Mouse (Mus musculus): Measurements from ENCODE around the gene Wdr4. TPM values are rescaled to one million over a fixed set of nuclear protein-coding genes. Genes with fewer than 3 reads are reported as not detected.
"Not testable (repeated sequence)": the region's sequence is repeated elsewhere in the genome, so short reads cannot be mapped to it uniquely, and the experiment has no call there.

Gene Wdr4
- polyA plus RNA-seq, 1 experiment from 2014 or later, result 43.7 TPM

DNA sequence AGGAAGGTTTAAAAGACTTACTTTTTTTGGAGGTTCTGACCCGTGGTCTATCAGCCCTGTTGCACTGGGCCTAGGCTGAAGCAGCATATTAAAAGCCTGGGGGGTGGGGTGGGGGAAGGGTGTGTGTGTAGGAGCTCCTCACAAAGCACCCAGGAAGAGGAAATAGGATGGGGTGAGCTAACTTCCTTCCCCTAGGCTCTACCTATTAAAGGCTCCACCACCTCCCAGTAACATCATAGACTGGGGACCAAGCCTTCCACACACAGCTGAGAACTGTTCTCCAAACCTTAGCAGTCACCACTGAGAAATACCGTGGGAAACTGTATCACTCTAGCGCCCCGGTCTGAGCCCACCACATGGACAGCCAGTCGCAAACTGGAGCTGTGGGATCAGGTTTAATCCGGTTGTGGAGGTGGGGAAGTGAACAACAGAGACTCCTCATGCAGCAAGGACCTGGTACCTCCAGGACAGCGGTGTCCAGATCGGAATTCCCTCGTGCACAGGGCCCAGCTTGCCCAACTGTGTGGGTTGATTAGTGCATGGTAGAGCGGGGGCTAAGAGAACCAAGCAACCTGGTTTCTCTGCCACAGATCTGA, 38.3 kb upstream of the Wdr4 start:
- Histone ChIP-seq H3K9me3 (replicated peaks; ENCODE audit: control insufficient read depth, low read length, poor library complexity, severe bottlenecking) (no peaks in the 10 kb centered on the region), H3K36me3 (ENCODE audit: control insufficient read depth, insufficient read depth, low read length) (no peaks in the 10 kb centered on the region), H3K27me3 (ENCODE audit: control insufficient read depth, insufficient read depth, low read depth, low read length) (no peaks in the 10 kb centered on the region), H3K4me2 (ENCODE audit: low read length) (no peak overlapping the region), H3K4me3 (ENCODE audit: low read depth, low read length) (no peak overlapping the region), H3K4me1 (ENCODE audit: control insufficient read depth, insufficient read depth, low read length) (peaks cover 4% of the 10 kb centered on the region; the same call in 1 of the 2 replicates), H3K27ac (ENCODE audit: low read length) (peak overlapping the region; percentile 48; the same call in 1 of the 2 replicates), H3K9ac (ENCODE audit: low read depth, low read length) (no peak overlapping the region)
- WGBS, result 75% methylated on average over 10 of the region's 10 CpGs
- no peak for ATAC-seq

DNA sequence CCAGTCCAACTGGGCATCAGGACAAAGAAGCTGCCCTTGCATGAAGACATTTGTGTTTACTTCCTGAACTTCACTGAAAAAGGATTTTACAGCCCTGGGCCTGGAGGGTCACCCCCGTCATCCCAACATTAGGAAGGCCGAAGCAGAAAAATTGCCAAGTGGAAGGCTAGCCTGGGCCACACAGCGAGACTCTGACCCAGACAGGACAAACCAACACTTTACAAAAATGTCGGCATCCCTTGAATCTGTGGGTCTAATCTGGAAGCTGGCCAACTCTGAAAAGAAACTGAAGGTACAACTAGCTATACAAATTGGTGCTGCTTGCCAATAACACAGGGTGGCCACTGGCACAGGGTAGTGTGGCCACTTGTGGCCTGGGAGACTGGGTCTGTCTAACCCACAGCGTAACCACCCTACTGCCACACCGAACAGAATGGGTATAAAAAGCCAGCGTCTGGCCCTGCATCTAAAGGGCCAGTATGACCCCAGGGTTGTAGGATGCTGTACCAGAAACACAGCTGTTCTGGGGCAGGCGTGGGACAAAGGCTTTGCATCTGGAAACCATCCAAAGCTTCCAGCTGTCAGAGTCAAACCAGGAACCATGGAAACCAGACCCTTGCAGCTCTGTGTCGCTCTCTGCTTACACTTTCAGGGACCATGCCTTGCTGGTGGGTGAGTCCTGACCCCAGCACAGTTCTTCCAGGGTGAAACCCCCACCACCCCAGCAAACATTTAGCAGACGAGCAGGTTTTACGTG, 37.5 kb upstream of the Wdr4 start:
- Histone ChIP-seq H3K4me1 (ENCODE audit: control insufficient read depth, insufficient read depth, low read length) (peaks cover 4% of the 10 kb centered on the region; the same call in 1 of the 2 replicates), H3K9ac (ENCODE audit: low read depth, low read length) (no peak overlapping the region), H3K4me2 (ENCODE audit: low read length) (no peak overlapping the region), H3K4me3 (ENCODE audit: low read depth, low read length) (no peak overlapping the region), H3K27me3 (ENCODE audit: control insufficient read depth, insufficient read depth, low read depth, low read length) (no peaks in the 10 kb centered on the region), H3K36me3 (ENCODE audit: control insufficient read depth, insufficient read depth, low read length) (no peaks in the 10 kb centered on the region), H3K9me3 (replicated peaks; ENCODE audit: control insufficient read depth, low read length, poor library complexity, severe bottlenecking) (no peaks in the 10 kb centered on the region), H3K27ac (ENCODE audit: low read length) (peak overlapping the region; percentile 48)
- ATAC-seq, result peak; percentile 47
- 57% methylated on average over 11 of the region's 11 CpGs for WGBS

GRCm38 (mm10) chr17:31556253-31556652, 36.5 kb upstream of the Wdr4 start:
- Histone ChIP-seq H3K9ac (ENCODE audit: low read depth, low read length) (no peak overlapping the region), H3K4me3 (ENCODE audit: low read depth, low read length) (no peak overlapping the region), H3K27me3 (ENCODE audit: control insufficient read depth, insufficient read depth, low read depth, low read length) (no peaks in the 10 kb centered on the region), H3K36me3 (ENCODE audit: control insufficient read depth, insufficient read depth, low read length) (no peaks in the 10 kb centered on the region), H3K9me3 (replicated peaks; ENCODE audit: control insufficient read depth, low read length, poor library complexity, severe bottlenecking) (no peaks in the 10 kb centered on the region), H3K27ac (ENCODE audit: low read length) (no peak overlapping the region), H3K4me1 (ENCODE audit: control insufficient read depth, insufficient read depth, low read length) (peaks cover 4% of the 10 kb centered on the region; the same call in 1 of the 2 replicates), H3K4me2 (ENCODE audit: low read length) (no peak overlapping the region)
- WGBS, result 56% methylated on average over 4 of the region's 4 CpGs
- no peak for ATAC-seq

- H3K9me3 ChIP-seq (replicated peaks; ENCODE audit: control insufficient read depth, low read length, poor library complexity, severe bottlenecking); H3K9ac ChIP-seq (ENCODE audit: low read depth, low read length); ATAC-seq; H3K36me3 ChIP-seq (ENCODE audit: control insufficient read depth, insufficient read depth, low read length); H3K4me1 ChIP-seq (ENCODE audit: control insufficient read depth, insufficient read depth, low read length); H3K4me3 ChIP-seq (ENCODE audit: low read depth, low read length); H3K27me3 ChIP-seq (ENCODE audit: control insufficient read depth, insufficient read depth, low read depth, low read length); H3K27ac ChIP-seq (ENCODE audit: low read length); H3K4me2 ChIP-seq (ENCODE audit: low read length): not testable (repeated sequence)
- WGBS, result 96% methylated on average over 23 of the region's 23 CpGs
Observed at GRCm38 (mm10) chr17:31552601-31553000, 32.8 kb upstream of the Wdr4 start.

DNA sequence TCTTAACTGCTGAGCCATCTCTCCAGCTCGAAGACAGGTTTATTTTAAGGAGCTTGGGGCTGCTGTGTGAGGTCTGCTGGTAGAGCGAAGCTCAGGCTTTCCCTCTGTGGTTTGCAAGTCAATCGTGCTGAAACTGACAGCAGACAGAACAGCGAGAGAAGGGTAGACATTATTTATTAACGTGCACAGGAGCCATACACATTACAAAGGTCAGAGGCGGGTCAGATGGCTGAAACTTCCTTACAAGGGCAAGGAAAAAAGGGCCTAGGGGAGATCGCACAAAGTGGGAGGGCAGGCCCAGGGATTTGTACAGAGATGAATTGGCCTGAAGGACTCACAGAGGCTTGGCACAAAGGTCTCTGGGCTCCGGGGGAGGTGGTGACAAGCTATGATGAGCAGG, 29.6 kb upstream of the Wdr4 start:
- WGBS, result 69% methylated on average over 8 of the region's 8 CpGs
- Histone ChIP-seq H3K9ac (ENCODE audit: low read depth, low read length) (no peak overlapping the region), H3K27ac (ENCODE audit: low read length) (no peak overlapping the region), H3K36me3 (ENCODE audit: control insufficient read depth, insufficient read depth, low read length) (no peaks in the 10 kb centered on the region), H3K9me3 (replicated peaks; ENCODE audit: control insufficient read depth, low read length, poor library complexity, severe bottlenecking) (no peaks in the 10 kb centered on the region), H3K4me1 (ENCODE audit: control insufficient read depth, insufficient read depth, low read length) (no peaks in the 10 kb centered on the region), H3K4me2 (ENCODE audit: low read length) (no peak overlapping the region), H3K4me3 (ENCODE audit: low read depth, low read length) (no peak overlapping the region), H3K27me3 (ENCODE audit: control insufficient read depth, insufficient read depth, low read depth, low read length) (no peaks in the 10 kb centered on the region)
- ATAC-seq, result no peak

DNA sequence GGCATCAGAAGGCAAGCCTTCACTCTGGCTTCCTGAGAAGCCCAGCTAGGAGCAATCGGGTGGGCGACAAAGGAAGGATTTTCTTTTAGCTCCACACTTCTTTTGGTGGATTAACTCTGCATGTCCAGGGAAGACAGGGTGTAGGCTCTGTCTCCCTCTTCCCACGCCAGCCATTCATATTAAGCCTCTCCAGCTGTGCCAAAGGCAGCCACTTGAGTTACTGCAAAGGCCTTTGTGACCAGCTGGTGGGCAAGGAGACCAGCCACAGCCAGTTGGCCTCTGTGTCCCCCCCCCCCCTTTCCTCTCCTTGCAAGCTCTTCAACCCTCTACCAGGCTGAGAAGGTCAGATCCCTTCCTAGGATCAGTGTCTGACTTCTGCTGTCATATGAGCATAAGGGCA, 28.2 kb upstream of the Wdr4 start:
- no peaks in the 10 kb centered on the region for H3K9me3 ChIP-seq (replicated peaks; ENCODE audit: control insufficient read depth, low read length, poor library complexity, severe bottlenecking)
- H3K36me3 ChIP-seq (ENCODE audit: control insufficient read depth, insufficient read depth, low read length), result no peaks in the 10 kb centered on the region
- WGBS, result 25% methylated on average over 3 of the region's 3 CpGs
- no peak for ATAC-seq
- H3K27me3 ChIP-seq (ENCODE audit: control insufficient read depth, insufficient read depth, low read depth, low read length), result no peaks in the 10 kb centered on the region
- peak overlapping the region; percentile 26; the same call in 1 of the 2 replicates for H3K27ac ChIP-seq (ENCODE audit: low read length)
- no peak overlapping the region for H3K4me3 ChIP-seq (ENCODE audit: low read depth, low read length)
- H3K9ac ChIP-seq (ENCODE audit: low read depth, low read length), result no peak overlapping the region
- H3K4me2 ChIP-seq (ENCODE audit: low read length), result no peak overlapping the region
- H3K4me1 ChIP-seq (ENCODE audit: control insufficient read depth, insufficient read depth, low read length), result 0 out of 2 replicates have a peak, but pooled peaks cover 3% of the 10 kb centered on the region

GRCm38 (mm10) chr17:31546444-31547196, 26.8 kb upstream of the Wdr4 start:
- no peak overlapping the region for H3K9ac ChIP-seq (ENCODE audit: low read depth, low read length)
- WGBS, result 86% methylated on average over 9 of the region's 9 CpGs
- no peak overlapping the region for H3K27ac ChIP-seq (ENCODE audit: low read length)
- no peak overlapping the region for H3K4me3 ChIP-seq (ENCODE audit: low read depth, low read length)
- no peak for ATAC-seq
- no peak overlapping the region for H3K4me2 ChIP-seq (ENCODE audit: low read length)
- H3K9me3 ChIP-seq (replicated peaks; ENCODE audit: control insufficient read depth, low read length, poor library complexity, severe bottlenecking), result no peaks in the 10 kb centered on the region
- H3K27me3 ChIP-seq (ENCODE audit: control insufficient read depth, insufficient read depth, low read depth, low read length), result no peaks in the 10 kb centered on the region
- no peaks in the 10 kb centered on the region for H3K36me3 ChIP-seq (ENCODE audit: control insufficient read depth, insufficient read depth, low read length)
- peaks cover 4% of the 10 kb centered on the region; the same call in 1 of the 2 replicates for H3K4me1 ChIP-seq (ENCODE audit: control insufficient read depth, insufficient read depth, low read length)

DNA sequence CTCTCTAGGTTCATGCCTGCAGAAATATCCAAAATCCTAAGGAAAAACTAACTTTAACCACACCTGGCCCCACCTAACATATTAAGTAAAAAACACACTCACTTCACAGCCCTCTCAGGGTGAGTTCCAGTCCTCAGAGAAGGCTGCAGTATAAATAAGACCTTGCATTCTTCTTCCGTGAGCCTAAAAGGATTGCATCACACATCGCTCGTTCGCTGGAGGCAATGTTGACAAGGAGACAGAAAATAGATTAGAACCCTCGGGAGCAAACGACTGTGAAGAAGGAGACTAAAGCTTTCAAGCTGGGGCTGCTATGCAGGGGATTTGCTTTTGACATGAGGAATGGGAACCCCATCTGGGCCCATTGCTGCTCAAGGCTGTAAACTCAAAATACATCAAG, 23.8 kb upstream of the Wdr4 start:
- H3K27ac ChIP-seq (ENCODE audit: low read length), result no peak overlapping the region; the same call in 1 of the 2 replicates
- no peaks in the 10 kb centered on the region for H3K36me3 ChIP-seq (ENCODE audit: control insufficient read depth, insufficient read depth, low read length)
- no peaks in the 10 kb centered on the region for H3K27me3 ChIP-seq (ENCODE audit: control insufficient read depth, insufficient read depth, low read depth, low read length)
- H3K4me1 ChIP-seq (ENCODE audit: control insufficient read depth, insufficient read depth, low read length), result peaks cover 5% of the 10 kb centered on the region; the same call in 1 of the 2 replicates
- 26% methylated on average over 6 of the region's 6 CpGs for WGBS
- no peak overlapping the region for H3K4me3 ChIP-seq (ENCODE audit: low read depth, low read length)
- no peaks in the 10 kb centered on the region for H3K9me3 ChIP-seq (replicated peaks; ENCODE audit: control insufficient read depth, low read length, poor library complexity, severe bottlenecking)
- H3K4me2 ChIP-seq (ENCODE audit: low read length), result no peak overlapping the region
- no peak overlapping the region for H3K9ac ChIP-seq (ENCODE audit: low read depth, low read length)
- ATAC-seq, result no peak

DNA sequence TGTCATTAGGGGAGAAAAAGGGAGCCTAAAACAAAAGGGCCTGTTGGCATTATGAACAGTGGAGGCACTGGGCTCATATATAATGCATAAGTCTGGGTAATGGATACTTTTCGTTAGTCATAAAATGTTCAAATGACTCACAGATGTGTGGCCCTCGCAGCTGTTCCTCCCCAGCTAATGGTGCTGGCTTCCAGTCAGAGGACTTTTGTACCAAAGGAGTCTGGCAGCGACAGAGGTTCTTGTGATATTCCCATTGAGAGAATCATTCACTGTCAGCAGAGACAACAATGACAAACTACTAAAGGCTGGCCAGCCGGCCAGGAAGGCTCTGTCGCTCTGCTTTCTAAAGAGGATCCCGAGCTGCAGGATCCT, 21.7 kb upstream of the Wdr4 start:
- H3K27ac ChIP-seq (ENCODE audit: low read length), result peak overlapping the region; percentile 48
- H3K9me3 ChIP-seq (replicated peaks; ENCODE audit: control insufficient read depth, low read length, poor library complexity, severe bottlenecking), result no peaks in the 10 kb centered on the region
- H3K9ac ChIP-seq (ENCODE audit: low read depth, low read length), result peak overlapping the region; percentile 16; the same call in 1 of the 2 replicates
- no peak overlapping the region for H3K4me3 ChIP-seq (ENCODE audit: low read depth, low read length)
- no peak for ATAC-seq
- no peaks in the 10 kb centered on the region for H3K27me3 ChIP-seq (ENCODE audit: control insufficient read depth, insufficient read depth, low read depth, low read length)
- no peak overlapping the region for H3K4me2 ChIP-seq (ENCODE audit: low read length)
- peaks cover 5% of the 10 kb centered on the region; the same call in 1 of the 2 replicates for H3K4me1 ChIP-seq (ENCODE audit: control insufficient read depth, insufficient read depth, low read length)
- no peaks in the 10 kb centered on the region for H3K36me3 ChIP-seq (ENCODE audit: control insufficient read depth, insufficient read depth, low read length)
- 28% methylated on average over 6 of the region's 6 CpGs for WGBS

Measured in midbrain, embryonic 16.5 days (tissue).